In the genomic region with DNA sequence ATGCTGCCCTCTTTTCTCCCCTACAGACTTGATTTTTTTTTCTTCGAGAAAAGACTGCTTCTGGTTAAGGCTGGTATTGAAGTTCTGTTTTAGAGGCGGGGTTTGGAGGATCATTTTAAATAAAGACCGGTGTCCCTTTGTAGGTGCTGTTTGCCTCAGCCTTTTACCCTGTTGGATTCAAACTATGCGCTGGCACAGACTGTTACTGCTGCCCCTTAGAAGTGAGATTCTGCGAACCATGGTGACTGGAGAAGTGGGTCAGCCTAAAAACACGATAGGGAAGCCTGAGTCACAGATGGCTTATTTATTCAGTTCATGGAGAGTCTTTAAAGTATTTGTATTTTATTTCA, we compare ENCODE assay signal across 8 mouse cellular contexts. TPM values are rescaled to one million over a fixed set of nuclear protein-coding genes. Genes with fewer than 3 reads are reported as not detected.
A peak's percentile ranks its signal among the peaks of the same experiment; 100 is the strongest.
DNase-seq lines count a peak whose midpoint lies in the region; ATAC-seq and TF ChIP-seq lines count a peak whose summit lies in the region.

No protein-coding gene starts in this region.

- no peak for ATAC-seq in forebrain, postnatal 0 days
- ATAC-seq in limb, embryonic 14.5 days (ENCODE audit: low FRiP score, low read depth) = no peak

- H3K4me3 ChIP-seq in layer of hippocampus, adult 2 months = peak overlapping the region; percentile 95
- peak overlapping the region; percentile 92 for H3K4me3 ChIP-seq in forebrain, postnatal 0 days (ENCODE audit: low read depth, low read length)
- H3K4me3 ChIP-seq in limb, embryonic 14.5 days (replicated peaks; ENCODE audit: low read length) = peak overlapping the region; percentile 86
- peak overlapping the region; percentile 80 for H3K4me3 ChIP-seq in small intestine, adult 2 months (ENCODE audit: low read depth, low read length)

- no peak for TF ChIP-seq CTCF in layer of hippocampus, adult 2 months (conservative IDR thresholded peaks at IDR 0.05)
- no peak for TF ChIP-seq CTCF in forebrain, postnatal 0 days (IDR thresholded peaks at IDR 0.05; ENCODE audit: low read depth)
- no peak for TF ChIP-seq CTCF in small intestine, adult 2 months (IDR thresholded peaks at IDR 0.05; ENCODE audit: extremely low read depth, insufficient read length, insufficient replicate concordance, low read depth, low read length)

- no peaks in the 10 kb centered on the region for H3K27me3 ChIP-seq in forebrain, postnatal 0 days (ENCODE audit: insufficient read depth, low read length)
- no peaks in the 10 kb centered on the region for H3K27me3 ChIP-seq in limb, embryonic 14.5 days (ENCODE audit: control insufficient read depth, insufficient read depth, low read length)
- no peaks in the 10 kb centered on the region for H3K27me3 ChIP-seq in small intestine, adult 2 months (ENCODE audit: control insufficient read depth, insufficient read depth, low read length)

- no peaks in the 10 kb centered on the region for H3K36me3 ChIP-seq in forebrain, postnatal 0 days (ENCODE audit: insufficient read depth)
- no peaks in the 10 kb centered on the region for H3K36me3 ChIP-seq in limb, embryonic 14.5 days (ENCODE audit: control insufficient read depth, insufficient read depth, low read length)
- no peaks in the 10 kb centered on the region for H3K36me3 ChIP-seq in small intestine, adult 2 months (ENCODE audit: control insufficient read depth, insufficient read depth, low read length)

- peak overlapping the region; percentile 96 for H3K27ac ChIP-seq in layer of hippocampus, adult 2 months
- peak overlapping the region; percentile 98 for H3K27ac ChIP-seq in forebrain, postnatal 0 days (ENCODE audit: low read depth, low read length)
- 0 out of 2 replicates have a peak overlapping the region, but pooled peaks have one; percentile 79 for H3K27ac ChIP-seq in limb, embryonic 14.5 days (replicated peaks; ENCODE audit: low read depth, low read length)
- H3K27ac ChIP-seq in small intestine, adult 2 months (ENCODE audit: insufficient read depth, low read depth, low read length) = no peak overlapping the region

- peak overlapping the region; percentile 68 for H3K4me2 ChIP-seq in forebrain, postnatal 0 days (ENCODE audit: low read depth)
- H3K4me2 ChIP-seq in limb, embryonic 14.5 days (replicated peaks; ENCODE audit: low read depth, low read length, severe bottlenecking) = peak overlapping the region; percentile 69

- TF ChIP-seq POLR2A in limb, embryonic 14.5 days (IDR thresholded peaks at IDR 0.05; ENCODE audit: borderline replicate concordance, extremely low read depth, insufficient read depth, insufficient read length) = no peak
- no peak for TF ChIP-seq POLR2A in small intestine, adult 2 months (IDR thresholded peaks at IDR 0.05; ENCODE audit: low read depth, low read length)

- peak overlapping the region; percentile 94 for H3K9ac ChIP-seq in forebrain, postnatal 0 days
- H3K9ac ChIP-seq in limb, embryonic 14.5 days (ENCODE audit: low read depth, low read length, severe bottlenecking) = peak overlapping the region; percentile 71

- 0% methylated on average over 6 of the region's 6 CpGs for WGBS in forebrain, postnatal 0 days
- 2% methylated on average over 6 of the region's 6 CpGs for WGBS in limb, embryonic 14.5 days
- WGBS in small intestine, adult 2 months = 6% methylated on average over 6 of the region's 6 CpGs

- no peaks in the 10 kb centered on the region for H3K9me3 ChIP-seq in forebrain, postnatal 0 days (ENCODE audit: low read length)
- H3K9me3 ChIP-seq in limb, embryonic 14.5 days (ENCODE audit: control insufficient read depth, low read length) = no peaks in the 10 kb centered on the region

- H3K4me1 ChIP-seq in forebrain, postnatal 0 days (ENCODE audit: insufficient read depth) = peaks cover 14% of the 10 kb centered on the region
- peaks cover 11% of the 10 kb centered on the region; the same call in 1 of the 2 replicates for H3K4me1 ChIP-seq in limb, embryonic 14.5 days (ENCODE audit: control insufficient read depth, insufficient read depth, low read length)
- H3K4me1 ChIP-seq in small intestine, adult 2 months (ENCODE audit: control insufficient read depth, insufficient read depth, insufficient read length, low read length) = no peaks in the 10 kb centered on the region

- DNase-seq in layer of hippocampus, adult 2 months (ENCODE audit: low spot score in 2 of 2) = no peak
- no peak for DNase-seq in layer of hippocampus, adult 9-10 months (ENCODE audit: low spot score)
- DNase-seq in adrenal gland, postnatal 36 days = peak; percentile 19 to 33
- DNase-seq in forebrain, postnatal 0 days = no peak
- no peak for DNase-seq in limb, embryonic 14.5 days (ENCODE audit: low spot score)
- DNase-seq in gastrocnemius, adult 18-20 months (ENCODE audit: low spot score) = no peak
- DNase-seq in layer of hippocampus, adult 8-10 months (ENCODE audit: low spot score in 2 of 2) = no peak

RNA-seq across cellular contexts. Expression of gene Nmt2, which starts 1.1 kb away (rescaled TPM):
- total RNA-seq in layer of hippocampus, adult 2 months (2021) = 10 to 100 TPM; 85.5 to 86.1 TPM
- 10 to 100 TPM; 42.4 to 80.1 TPM for total RNA-seq in adrenal gland, postnatal 36 days (2021)
- 92.8 and 94.0 TPM in 2 replicates for total RNA-seq in forebrain, postnatal 0 days (2014; rRNA removed)
- polyA plus RNA-seq in forebrain, postnatal 0 days (2015; fragmentation: Nextera tagmentation; extraction: Ambion mirVana) = 80.4 and 101 TPM in 2 replicates
- 14.3 and 15.4 TPM in 2 replicates for polyA plus RNA-seq in limb, embryonic 14.5 days (2012; rRNA removed)
- 33.7 and 37.5 TPM in 2 replicates for polyA plus RNA-seq in limb, embryonic 14.5 days (2014; fragmentation: Nextera tagmentation; extraction: Ambion mirVana)
- 0.91 and 1.2 TPM in 2 replicates for polyA plus RNA-seq in small intestine, adult 2 months (2012; rRNA removed)
- 10 to 100 TPM; 11.7 to 12.7 TPM for total RNA-seq in gastrocnemius, adult 18-20 months (2021)
- 10 to 100 TPM; 80.8 to 96.6 (median 88.5) TPM for total RNA-seq in layer of hippocampus, adult 8-10 months (2022)

RNA-seq across cellular contexts. Expression of gene Rpp38, which starts 47.3 kb away (rescaled TPM):
- total RNA-seq in layer of hippocampus, adult 2 months (2021) = 10 to 100 TPM; 10.2 to 10.5 TPM
- total RNA-seq in adrenal gland, postnatal 36 days (2021) = 10 to 100 TPM; 13.3 to 16.9 TPM
- 11.8 and 13.5 TPM in 2 replicates for total RNA-seq in forebrain, postnatal 0 days (2014; rRNA removed)
- polyA plus RNA-seq in forebrain, postnatal 0 days (2015; fragmentation: Nextera tagmentation; extraction: Ambion mirVana) = 9.4 and 9.8 TPM in 2 replicates
- 11.6 and 19.2 TPM in 2 replicates for polyA plus RNA-seq in limb, embryonic 14.5 days (2012; rRNA removed)
- 23.4 and 24.9 TPM in 2 replicates for polyA plus RNA-seq in limb, embryonic 14.5 days (2014; fragmentation: Nextera tagmentation; extraction: Ambion mirVana)
- polyA plus RNA-seq in small intestine, adult 2 months (2012; rRNA removed) = 0.48 and 1.7 TPM in 2 replicates
- total RNA-seq in gastrocnemius, adult 18-20 months (2021) = 1 to 10 TPM; 5.3 to 6.1 TPM
- 10 to 100 TPM in 2 of 4 experiments, 1 to 10 TPM in 2; 8.3 to 14.4 (median 10.2) TPM for total RNA-seq in layer of hippocampus, adult 8-10 months (2022)

RNA-seq across cellular contexts. Expression of gene Acbd7, which starts 50.8 kb away (rescaled TPM):
- 1 to 10 TPM; 1.0 to 2.1 TPM for total RNA-seq in layer of hippocampus, adult 2 months (2021)
- not detected for total RNA-seq in adrenal gland, postnatal 36 days (2021)
- total RNA-seq in forebrain, postnatal 0 days (2014; rRNA removed) = 4.1 TPM in 1 of 2 replicates, not detected in the other
- polyA plus RNA-seq in forebrain, postnatal 0 days (2015; fragmentation: Nextera tagmentation; extraction: Ambion mirVana) = 4.3 and 5.7 TPM in 2 replicates
- 0.17 and 0.34 TPM in 2 replicates for polyA plus RNA-seq in limb, embryonic 14.5 days (2012; rRNA removed)
- polyA plus RNA-seq in limb, embryonic 14.5 days (2014; fragmentation: Nextera tagmentation; extraction: Ambion mirVana) = 0.41 and 1.0 TPM in 2 replicates
- not detected in 2 replicates for polyA plus RNA-seq in small intestine, adult 2 months (2012; rRNA removed)
- 1 to 10 TPM in 1 of 2 experiments, under 1 TPM in 1; 0.47 to 1.1 TPM for total RNA-seq in gastrocnemius, adult 18-20 months (2021)
- total RNA-seq in layer of hippocampus, adult 8-10 months (2022) = 1 to 10 TPM in 3 of 4 experiments, under 1 TPM in 1; 0.68 to 2.0 (median 1.4) TPM

Comparison
In these comparisons a context has a peak if more than half of its experiments do, and no peak if none do; other contexts are left out.
1. DNase-seq: peak in adrenal gland, postnatal 36 days (2 of 2); none in layer of hippocampus, adult 2 months (0 of 2), layer of hippocampus, adult 9-10 months (single experiment), forebrain, postnatal 0 days (single experiment), limb, embryonic 14.5 days (single experiment), gastrocnemius, adult 18-20 months (single experiment) and layer of hippocampus, adult 8-10 months (0 of 2).
2. Peak in every context shown above with its lines, with median percentiles within 50 percentile points of each other: H3K4me3 ChIP-seq.